Mouse (Mus musculus) T-helper 17 cell (primary cell): Measurements from ENCODE around the gene Gsn.

Source experiments
- in situ Hi-C, 2 experiments: fragments of 300-600 bp; cut with MboI, MseI; formaldehyde crosslinking; loops; 1 replicate in 1 of 2; 2 replicates in 1 of 2; pipeline ENCODE4 v1.15.1; 2025; ENCODE audit warnings: high pct_unique_total_duplicates in 2 of 2

The Gsn gene

GRCm38 (mm10) chr2:35277686-35278085, 21.5 kb downstream of the Gsn start:
- in situ Hi-C loops, result no loop called here

- in situ Hi-C loops, result no loop called here
Observed at GRCm38 (mm10) chr2:35278371-35279210, 22.4 kb downstream of the Gsn start.

GRCm38 (mm10) chr2:35280001-35280400, 23.8 kb downstream of the Gsn start:
- in situ Hi-C loops, result no loop called here

- in situ Hi-C loops, result no loop called here
Observed at GRCm38 (mm10) chr2:35282214-35282613, 26.0 kb downstream of the Gsn start.

GRCm38 (mm10) chr2:35283997-35284396, 27.8 kb downstream of the Gsn start:
- in situ Hi-C loops, result no loop called here

- in situ Hi-C loops, result loop anchor here in 1 of 2 experiments (5.0 kb wide), 1 partner anchor 92 kb away; no protein-coding TSS in a partner anchor
Observed at GRCm38 (mm10) chr2:35285209-35285608, 29.0 kb downstream of the Gsn start.

- in situ Hi-C loops, result loop anchor here in 1 of 2 experiments (5.0 kb wide), 1 partner anchor 90 kb away; no protein-coding TSS in a partner anchor
Observed at GRCm38 (mm10) chr2:35287017-35287620, 30.9 kb downstream of the Gsn start.

GRCm38 (mm10) chr2:35288758-35289635, 32.8 kb downstream of the Gsn start:
- in situ Hi-C loops, result loop anchor here in 1 of 2 experiments (5.0 kb wide), 1 partner anchor 88 kb away; no protein-coding TSS in a partner anchor

GRCm38 (mm10) chr2:35291856-35292255, 35.7 kb downstream of the Gsn start:
- in situ Hi-C loops, result loop anchor here (5.0 kb wide), 2 partner anchors 80 to 105 kb away; partner anchors contain the start of gene 4930402F06Rik (in 1 of the 2)

GRCm38 (mm10) chr2:35292700-35293099, 36.5 kb downstream of the Gsn start:
- in situ Hi-C loops, result loop anchor here (5.0 kb wide), 2 partner anchors 80 to 105 kb away; partner anchors contain the start of gene 4930402F06Rik (in 1 of the 2)

GRCm38 (mm10) chr2:35293291-35293690, 37.1 kb downstream of the Gsn start:
- in situ Hi-C loops, result loop anchor here (5.0 kb wide), 2 partner anchors 79 to 104 kb away; partner anchors contain the start of gene 4930402F06Rik (in 1 of the 2)

- in situ Hi-C loops, result loop anchor here in 1 of 2 experiments (5.0 kb wide), 1 partner anchor 49 kb away; no protein-coding TSS in a partner anchor
Observed at GRCm38 (mm10) chr2:35297703-35298332, 41.6 kb downstream of the Gsn start.

- in situ Hi-C loops, result loop anchor here in 1 of 2 experiments (5.0 kb wide), 1 partner anchor 48 kb away; no protein-coding TSS in a partner anchor
Observed at GRCm38 (mm10) chr2:35299437-35299836, 43.3 kb downstream of the Gsn start.

GRCm38 (mm10) chr2:35302049-35302885, 46.1 kb downstream of the Gsn start:
- in situ Hi-C loops, result no loop called here

- in situ Hi-C loops, result no loop called here
Observed at GRCm38 (mm10) chr2:35308166-35308565, 52.0 kb downstream of the Gsn start.

GRCm38 (mm10) chr2:35309906-35310493, 53.8 kb downstream of the Gsn start:
- in situ Hi-C loops, result no loop called here

- in situ Hi-C loops, result no loop called here
Observed at GRCm38 (mm10) chr2:35314300-35314699, 58.1 kb downstream of the Gsn start.

GRCm38 (mm10) chr2:35317604-35318003, 61.4 kb downstream of the Gsn start:
- in situ Hi-C loops, result no loop called here

- in situ Hi-C loops, result no loop called here
Observed at GRCm38 (mm10) chr2:35318405-35318804, 62.2 kb downstream of the Gsn start.
